Mouse (Mus musculus): ENCODE results near the gene Gm10491. TPM values are rescaled to one million over a fixed set of nuclear protein-coding genes. Genes with fewer than 3 reads are reported as not detected.
"Not testable (repeated sequence)": the region's sequence is repeated elsewhere in the genome, so short reads cannot be mapped to it uniquely, and the experiment has no call there.

Gene Gm10491
- not detected for total RNA-seq (2021)
- long read RNA-seq, experiment 1: 0 reads
- long read RNA-seq, experiment 2: 0 reads

GRCm38 (mm10) chrX:7907735-7908134, at the start of gene Gm10491:
Gene Gm10491 (minus strand): TSS chrX:7907835.
- DNase-seq (ENCODE audit: low spot score in 2 of 2): no peak
- intact Hi-C loops (cut with DNase I): no loop called here

DNA sequence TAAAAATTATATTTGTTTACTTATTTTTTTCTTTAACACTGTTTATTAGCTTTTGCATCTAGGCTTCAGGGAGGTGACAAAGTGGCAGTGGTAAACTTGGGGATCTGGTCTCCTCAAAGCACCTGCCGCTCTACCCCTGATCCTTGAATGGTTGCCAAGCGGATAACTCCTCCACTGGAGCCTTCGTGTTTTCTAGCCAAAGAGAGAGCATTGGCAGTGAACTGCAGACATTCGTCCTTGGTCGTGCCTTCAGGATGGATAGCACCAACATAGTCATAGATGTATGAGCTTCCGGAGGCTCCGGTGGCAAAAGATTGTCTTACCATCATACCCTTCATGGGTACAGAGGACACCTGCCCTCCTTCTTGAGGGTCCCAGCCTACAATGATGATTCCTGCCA, 42.5 kb upstream of the Gm10491 start:
- intact Hi-C loops (cut with DNase I): loop anchor here (10.0 kb wide), 1 partner anchor 115 kb away; no protein-coding TSS in a partner anchor
- DNase-seq (ENCODE audit: low spot score in 2 of 2): no peak

- intact Hi-C loops (cut with DNase I): no loop called here
- DNase-seq (ENCODE audit: low spot score in 2 of 2): peak; percentile 93 to 98
These were observed 40.4 kb upstream of the Gm10491 start for GRCm38 (mm10) chrX:7947900-7948492.

GRCm38 (mm10) chrX:7947108-7947899, 39.7 kb upstream of the Gm10491 start, which contains the start of gene Hdac6:
Gene Hdac6 (minus strand): TSS chrX:7947889.
- DNase-seq (ENCODE audit: low spot score in 2 of 2): no peak
- intact Hi-C loops (cut with DNase I): no loop called here

DNA sequence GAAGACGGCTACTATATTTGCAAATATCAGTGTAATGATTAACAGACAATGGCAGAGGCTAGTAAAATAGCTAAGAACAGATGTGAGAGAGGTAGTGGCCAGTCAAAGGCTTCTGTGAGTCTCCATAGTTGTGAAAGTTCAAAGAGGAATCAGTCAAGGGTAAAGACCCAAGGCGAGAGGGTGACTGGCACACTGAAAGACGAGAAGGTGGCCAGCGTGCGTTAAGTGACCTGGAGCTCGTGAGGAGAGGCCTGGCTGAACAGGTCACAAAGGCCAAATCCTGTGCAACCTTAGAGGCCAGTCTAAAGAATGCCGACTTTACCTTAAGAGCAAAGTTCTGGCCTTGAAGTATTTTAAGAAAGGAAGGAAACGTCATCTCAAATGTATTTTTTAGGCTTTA, 38.0 kb upstream of the Gm10491 start:
- no peak for DNase-seq (ENCODE audit: low spot score in 2 of 2)
- intact Hi-C loops (cut with DNase I): no loop called here

DNA sequence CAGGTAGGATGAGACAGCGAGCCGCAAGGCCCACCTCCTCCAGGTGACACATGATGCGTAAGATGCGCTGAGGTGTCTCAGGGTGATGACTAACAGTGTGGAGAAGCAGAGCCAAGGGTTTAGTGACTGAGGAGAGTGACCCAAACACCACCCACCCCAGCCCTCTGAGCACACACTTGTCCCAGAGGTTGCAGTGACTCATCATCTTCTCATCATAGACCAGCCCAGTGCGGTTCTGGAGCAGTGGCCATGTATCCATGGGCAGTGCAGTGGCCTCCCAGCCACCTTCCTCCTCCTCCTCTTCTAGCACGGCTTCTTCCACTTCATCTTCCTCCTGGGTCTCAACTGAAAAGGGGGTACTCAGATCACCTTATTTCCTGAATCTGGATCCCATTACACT, 30.0 kb upstream of the Gm10491 start:
- intact Hi-C loops (cut with DNase I): loop anchor here (10.0 kb wide), 1 partner anchor 63 kb away; the partner anchor contains the start of gene Pim2

GRCm38 (mm10) chrX:7936874-7937273, 29.2 kb upstream of the Gm10491 start:
- DNase-seq (ENCODE audit: low spot score in 2 of 2): no peak
- intact Hi-C loops (cut with DNase I): loop anchor here (10.0 kb wide), 1 partner anchor 62 kb away; the partner anchor contains the start of gene Pim2

More for the DNA sequence above, 30.0 kb upstream of the Gm10491 start:
- DNase-seq (ENCODE audit: low spot score in 2 of 2): no peak

DNA sequence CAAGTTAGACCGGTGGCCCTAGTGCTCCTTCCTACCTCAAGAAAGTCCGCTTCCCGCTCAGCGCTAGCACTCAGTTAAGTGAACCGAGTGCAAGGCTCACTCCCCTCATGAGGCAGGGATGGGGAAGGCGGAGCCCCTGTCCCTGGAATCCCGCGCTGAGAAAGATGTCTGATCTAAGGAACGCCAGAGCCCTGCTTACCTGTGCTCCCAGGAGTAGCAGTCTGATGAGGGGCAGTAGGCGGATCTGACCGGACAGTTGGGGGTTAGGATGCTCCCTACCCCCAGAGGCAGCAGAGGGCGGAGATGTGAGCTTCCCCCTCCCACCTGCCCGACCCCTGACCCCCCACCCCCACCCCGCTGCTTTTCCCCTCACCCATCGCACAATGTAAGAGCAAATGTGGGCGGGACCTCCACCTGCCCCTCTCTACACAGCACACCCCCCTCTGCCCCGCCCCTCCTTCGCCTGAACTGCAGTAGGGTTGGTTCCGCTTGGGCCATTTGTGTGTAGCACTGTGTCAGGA, 20.7 kb upstream of the Gm10491 start, which contains the start of gene Eras:
TSS of gene Eras (minus strand) at position 338 of the 521 bp plus-strand sequence.
- intact Hi-C loops (cut with DNase I): loop anchor here (10.0 kb wide), 1 partner anchor 206 kb away; the partner anchor contains the start of gene Wdr13
- DNase-seq (ENCODE audit: low spot score in 2 of 2): no peak

DNA sequence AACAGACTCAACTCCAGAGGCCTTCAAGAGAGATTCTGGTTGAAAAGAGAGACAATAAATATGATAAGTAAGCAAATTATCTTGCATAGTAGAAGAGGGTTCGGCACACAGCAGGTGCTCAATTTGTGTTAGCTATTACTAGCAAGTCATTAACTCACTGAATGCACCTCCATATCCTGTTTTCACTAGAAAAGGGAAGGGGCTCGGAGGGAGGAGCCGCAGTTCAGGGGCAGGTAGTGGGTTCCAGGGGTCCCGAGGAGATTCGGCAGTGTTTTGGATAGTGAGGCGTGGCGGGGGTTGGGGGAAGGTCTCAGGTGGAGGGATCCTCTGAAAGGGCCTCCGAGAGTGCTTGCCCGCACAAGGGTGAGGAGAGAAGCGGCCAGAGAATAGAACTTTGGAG, 19.5 kb upstream of the Gm10491 start:
- intact Hi-C loops (cut with DNase I): loop anchor here (10.0 kb wide), 1 partner anchor 208 kb away; the partner anchor contains the start of gene Wdr13
- DNase-seq (ENCODE audit: low spot score in 2 of 2): no peak

DNA sequence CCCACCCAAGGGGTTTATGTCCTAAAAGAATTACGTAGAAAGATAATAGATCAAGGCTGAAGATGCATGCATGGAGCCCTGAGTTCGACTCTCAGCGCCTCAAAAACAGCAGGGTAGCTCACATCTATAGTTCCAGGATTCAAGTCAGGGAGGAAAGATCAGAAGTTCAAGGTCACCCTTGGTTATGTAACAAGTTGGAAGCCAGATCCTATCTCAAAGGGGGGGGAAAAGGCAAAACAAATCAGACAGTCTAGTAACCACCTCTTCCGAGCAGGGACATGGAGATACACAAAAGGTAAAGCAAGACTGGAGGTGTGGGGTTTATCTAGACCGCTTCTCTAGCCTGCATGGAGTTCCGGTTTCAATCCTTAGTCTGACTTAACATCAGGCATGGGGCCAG, 18.6 kb upstream of the Gm10491 start:
- intact Hi-C loops (cut with DNase I): loop anchor here (10.0 kb wide), 1 partner anchor 209 kb away; the partner anchor contains the start of gene Wdr13
- no peak for DNase-seq (ENCODE audit: low spot score in 2 of 2)

DNA sequence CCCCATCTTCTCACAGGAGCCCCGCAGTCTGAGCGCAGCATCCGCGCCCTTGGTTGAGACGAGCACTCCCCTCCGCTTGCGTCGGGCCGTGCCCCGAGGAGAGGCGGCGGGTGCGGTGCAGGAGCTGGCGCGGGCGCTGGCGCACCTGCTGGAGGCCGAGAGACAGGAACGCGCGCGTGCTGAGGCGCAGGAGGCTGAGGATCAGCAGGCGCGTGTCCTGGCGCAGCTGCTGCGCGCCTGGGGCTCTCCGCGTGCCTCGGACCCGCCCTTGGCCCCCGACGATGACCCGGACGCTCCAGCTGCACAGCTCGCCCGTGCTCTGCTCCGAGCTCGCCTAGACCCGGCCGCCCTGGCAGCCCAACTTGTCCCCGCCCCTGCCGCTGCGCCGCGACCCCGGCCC, 14.4 kb upstream of the Gm10491 start:
- intact Hi-C loops (cut with DNase I): loop anchor here (10.0 kb wide), 1 partner anchor 213 kb away; the partner anchor contains the start of gene Wdr13
- DNase-seq (ENCODE audit: low spot score in 2 of 2): no peak

- intact Hi-C loops (cut with DNase I): loop anchor here (10.0 kb wide), 1 partner anchor 215 kb away; the partner anchor contains the start of gene Wdr13
- peak; percentile 44 to 63 for DNase-seq (ENCODE audit: low spot score in 2 of 2)
These were observed 12.2 kb upstream of the Gm10491 start, which contains the start of gene Pcsk1n for GRCm38 (mm10) chrX:7919601-7920383. Gene Pcsk1n (plus strand): TSS chrX:7919822.

- DNase-seq (ENCODE audit: low spot score in 2 of 2); intact Hi-C loops (cut with DNase I): not testable (repeated sequence)
These were observed 10.3 kb upstream of the Gm10491 start for GRCm38 (mm10) chrX:7917960-7918359.

DNA sequence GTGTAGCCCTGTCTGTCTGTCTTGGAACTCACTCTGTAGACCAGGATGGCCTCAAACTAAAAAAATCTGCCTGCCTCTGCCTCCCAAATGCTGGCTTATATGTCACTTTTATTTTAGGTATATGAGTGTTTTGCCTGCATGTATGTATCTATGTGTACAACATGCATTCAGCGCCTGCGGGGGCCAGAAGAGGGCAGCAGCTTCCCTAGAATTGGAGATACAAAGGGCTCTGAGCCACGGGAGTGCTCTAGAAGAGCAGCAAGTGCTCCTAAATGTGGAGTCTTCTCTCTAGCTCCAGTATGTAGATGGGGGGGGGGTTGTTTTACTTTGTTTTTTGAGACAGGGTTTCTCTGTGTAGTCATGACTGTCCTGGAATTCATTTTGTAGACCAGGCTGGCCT, 8.0 kb upstream of the Gm10491 start:
- intact Hi-C loops (cut with DNase I): not testable (repeated sequence)
- DNase-seq (ENCODE audit: low spot score in 2 of 2): peak in 1 of 2 experiments; percentile 32

GRCm38 (mm10) chrX:7910473-7910872, 2.8 kb upstream of the Gm10491 start:
- intact Hi-C loops (cut with DNase I): loop anchor here (5.0 kb wide), 1 partner anchor 107 kb away; the partner anchor contains the start of gene Glod5
- no peak for DNase-seq (ENCODE audit: low spot score in 2 of 2)

DNA sequence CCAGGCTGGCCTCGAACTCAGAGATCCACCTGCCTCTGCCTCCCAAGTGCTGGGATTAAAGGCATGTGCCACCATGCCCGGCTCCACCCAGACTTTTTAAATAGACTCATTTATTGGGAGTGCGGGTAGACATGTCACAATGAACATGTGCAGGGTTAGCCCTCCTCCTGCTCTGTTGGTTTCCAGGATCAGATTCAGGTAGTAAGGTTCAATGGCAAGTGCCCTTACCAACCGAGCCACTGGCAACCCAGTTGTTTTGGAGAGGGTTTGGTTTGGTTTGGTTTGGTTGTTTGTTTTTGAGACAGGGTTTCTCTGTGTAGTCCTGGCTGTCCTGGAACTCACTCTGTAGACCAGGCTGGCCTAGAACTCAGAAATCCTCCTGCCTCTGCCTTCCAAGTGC, 1.6 kb upstream of the Gm10491 start, which contains the start of gene Gm10490:
TSS of gene Gm10490 (plus strand) at position 301 of the 400 bp plus-strand sequence.
- intact Hi-C loops (cut with DNase I); DNase-seq (ENCODE audit: low spot score in 2 of 2): not testable (repeated sequence)

GRCm38 (mm10) chrX:7904441-7904840, 3.2 kb downstream of the Gm10491 start:
- intact Hi-C loops (cut with DNase I): no loop called here
- DNase-seq (ENCODE audit: low spot score in 2 of 2): no peak

All from left cerebral cortex, postnatal 14 days (tissue).